Mouse (Mus musculus): Measurements from ENCODE around the gene Nsun3. TPM values are rescaled to one million over a fixed set of nuclear protein-coding genes. Genes with fewer than 3 reads are reported as not detected.

Gene Nsun3
- polyA plus RNA-seq, 1 experiment from 2014 or later: 8.1 TPM

GRCm38 (mm10) chr16:62799839-62800238 is 13.2 kb upstream of the Nsun3 start:
- no peak overlapping the region for H3K27ac ChIP-seq
- 80% methylated on average over 3 of the region's 3 CpGs for WGBS
- H3K4me3 ChIP-seq: no peak overlapping the region
- H3K9ac ChIP-seq: no peak overlapping the region
- H3K4me1 ChIP-seq: no peaks in the 10 kb centered on the region
- no peak overlapping the region for H3K4me2 ChIP-seq
- no peak for ATAC-seq (ENCODE audit: insufficient number of reproducible peaks, low FRiP score, low TSS enrichment, low read depth)
- H3K36me3 ChIP-seq: peaks cover 14% of the 10 kb centered on the region
- H3K27me3 ChIP-seq: no peaks in the 10 kb centered on the region
- no peaks in the 10 kb centered on the region for H3K9me3 ChIP-seq

GRCm38 (mm10) chr16:62799426-62799825 is 12.8 kb upstream of the Nsun3 start:
- H3K27me3 ChIP-seq: no peaks in the 10 kb centered on the region
- H3K9me3 ChIP-seq: no peaks in the 10 kb centered on the region
- peaks cover 14% of the 10 kb centered on the region for H3K36me3 ChIP-seq
- 0 out of 2 replicates have a peak, but pooled peaks have one; percentile 61 for ATAC-seq (ENCODE audit: insufficient number of reproducible peaks, low FRiP score, low TSS enrichment, low read depth)
- no peaks in the 10 kb centered on the region for H3K4me1 ChIP-seq
- WGBS: 75% methylated on average over 4 of the region's 4 CpGs
- H3K27ac ChIP-seq: peak overlapping the region; percentile 12; the same call in 1 of the 2 replicates
- no peak overlapping the region for H3K4me3 ChIP-seq
- no peak overlapping the region for H3K9ac ChIP-seq
- H3K4me2 ChIP-seq: no peak overlapping the region

GRCm38 (mm10) chr16:62798808-62799207 is 12.2 kb upstream of the Nsun3 start:
- 73% methylated on average over 3 of the region's 3 CpGs for WGBS

GRCm38 (mm10) chr16:62796608-62797007 is 10.0 kb upstream of the Nsun3 start:
- ATAC-seq (ENCODE audit: insufficient number of reproducible peaks, low FRiP score, low TSS enrichment, low read depth): no peak
- WGBS: 85% methylated on average over 1 of the region's 1 CpGs

More at GRCm38 (mm10) chr16:62798808-62799207, 12.2 kb upstream of the Nsun3 start:
- no peaks in the 10 kb centered on the region for H3K27me3 ChIP-seq
- H3K9ac ChIP-seq: no peak overlapping the region
- no peak for ATAC-seq (ENCODE audit: insufficient number of reproducible peaks, low FRiP score, low TSS enrichment, low read depth)
- peak overlapping the region; percentile 12; the same call in 1 of the 2 replicates for H3K27ac ChIP-seq
- H3K4me1 ChIP-seq: no peaks in the 10 kb centered on the region
- no peak overlapping the region for H3K4me2 ChIP-seq
- peaks cover 14% of the 10 kb centered on the region for H3K36me3 ChIP-seq
- no peak overlapping the region for H3K4me3 ChIP-seq
- H3K9me3 ChIP-seq: no peaks in the 10 kb centered on the region

GRCm38 (mm10) chr16:62782229-62782628 is 4.4 kb downstream of the Nsun3 start:
- no peaks in the 10 kb centered on the region for H3K9me3 ChIP-seq
- H3K4me3 ChIP-seq: no peak overlapping the region
- H3K9ac ChIP-seq: no peak overlapping the region
- no peaks in the 10 kb centered on the region for H3K27me3 ChIP-seq
- no peak overlapping the region for H3K27ac ChIP-seq
- no peak overlapping the region for H3K4me2 ChIP-seq
- H3K36me3 ChIP-seq: no peaks in the 10 kb centered on the region
- ATAC-seq (ENCODE audit: insufficient number of reproducible peaks, low FRiP score, low TSS enrichment, low read depth): no peak
- 59% methylated on average over 5 of the region's 5 CpGs for WGBS
- H3K4me1 ChIP-seq: 0 out of 2 replicates have a peak, but pooled peaks cover 4% of the 10 kb centered on the region

More at GRCm38 (mm10) chr16:62796608-62797007, 10.0 kb upstream of the Nsun3 start:
- H3K9me3 ChIP-seq: no peaks in the 10 kb centered on the region
- H3K27ac ChIP-seq: no peak overlapping the region
- H3K4me2 ChIP-seq: no peak overlapping the region
- H3K9ac ChIP-seq: no peak overlapping the region
- no peaks in the 10 kb centered on the region for H3K27me3 ChIP-seq
- no peaks in the 10 kb centered on the region for H3K4me1 ChIP-seq
- peaks cover 9% of the 10 kb centered on the region; the same call in 1 of the 2 replicates for H3K36me3 ChIP-seq
- H3K4me3 ChIP-seq: no peak overlapping the region

- Histone ChIP-seq H3K4me2 (no peak overlapping the region), H3K9ac (no peak overlapping the region), H3K36me3 (peaks cover 4% of the 10 kb centered on the region; the same call in 1 of the 2 replicates), H3K27ac (no peak overlapping the region), H3K4me1 (no peaks in the 10 kb centered on the region), H3K27me3 (no peaks in the 10 kb centered on the region), H3K9me3 (no peaks in the 10 kb centered on the region), H3K4me3 (no peak overlapping the region)
- ATAC-seq (ENCODE audit: insufficient number of reproducible peaks, low FRiP score, low TSS enrichment, low read depth): no peak
- WGBS: 26% methylated on average over 10 of the region's 10 CpGs
These were observed 8.3 kb downstream of the Nsun3 start for GRCm38 (mm10) chr16:62778282-62778681.

GRCm38 (mm10) chr16:62776034-62776433 is 10.6 kb downstream of the Nsun3 start:
- H3K9ac ChIP-seq: no peak overlapping the region
- 89% methylated on average over 11 of the region's 11 CpGs for WGBS
- ATAC-seq (ENCODE audit: insufficient number of reproducible peaks, low FRiP score, low TSS enrichment, low read depth): no peak
- no peaks in the 10 kb centered on the region for H3K4me1 ChIP-seq
- no peak overlapping the region for H3K4me3 ChIP-seq
- H3K4me2 ChIP-seq: no peak overlapping the region
- H3K9me3 ChIP-seq: no peaks in the 10 kb centered on the region
- peaks cover 4% of the 10 kb centered on the region; the same call in 1 of the 2 replicates for H3K36me3 ChIP-seq
- no peaks in the 10 kb centered on the region for H3K27me3 ChIP-seq
- no peak overlapping the region for H3K27ac ChIP-seq

GRCm38 (mm10) chr16:62773462-62773861 is 13.2 kb downstream of the Nsun3 start:
- no peak for ATAC-seq (ENCODE audit: insufficient number of reproducible peaks, low FRiP score, low TSS enrichment, low read depth)
- no peak overlapping the region for H3K4me3 ChIP-seq
- H3K9me3 ChIP-seq: no peaks in the 10 kb centered on the region
- no peak overlapping the region for H3K9ac ChIP-seq
- H3K4me2 ChIP-seq: no peak overlapping the region
- no peaks in the 10 kb centered on the region for H3K4me1 ChIP-seq
- 80% methylated on average over 4 of the region's 4 CpGs for WGBS
- H3K27ac ChIP-seq: no peak overlapping the region
- no peaks in the 10 kb centered on the region for H3K27me3 ChIP-seq
- H3K36me3 ChIP-seq: peaks cover 9% of the 10 kb centered on the region; the same call in 1 of the 2 replicates

GRCm38 (mm10) chr16:62758340-62758739 is 28.3 kb downstream of the Nsun3 start:
- Histone ChIP-seq H3K27me3 (no peaks in the 10 kb centered on the region), H3K4me3 (no peak overlapping the region), H3K9me3 (no peaks in the 10 kb centered on the region), H3K4me1 (no peaks in the 10 kb centered on the region), H3K4me2 (no peak overlapping the region), H3K27ac (no peak overlapping the region), H3K36me3 (peaks cover 5% of the 10 kb centered on the region; the same call in 1 of the 2 replicates), H3K9ac (no peak overlapping the region)
- WGBS: 87% methylated on average over 2 of the region's 2 CpGs
- no peak for ATAC-seq (ENCODE audit: insufficient number of reproducible peaks, low FRiP score, low TSS enrichment, low read depth)

GRCm38 (mm10) chr16:62755307-62755706 is 31.3 kb downstream of the Nsun3 start:
- Histone ChIP-seq H3K4me2 (no peak overlapping the region), H3K9ac (no peak overlapping the region), H3K27me3 (no peaks in the 10 kb centered on the region), H3K27ac (no peak overlapping the region), H3K4me1 (no peaks in the 10 kb centered on the region), H3K9me3 (no peaks in the 10 kb centered on the region), H3K36me3 (peaks cover 5% of the 10 kb centered on the region; the same call in 1 of the 2 replicates), H3K4me3 (no peak overlapping the region)
- no peak for ATAC-seq (ENCODE audit: insufficient number of reproducible peaks, low FRiP score, low TSS enrichment, low read depth)
- WGBS: 84% methylated on average over 6 of the region's 6 CpGs

GRCm38 (mm10) chr16:62753597-62753996 is 33.0 kb downstream of the Nsun3 start:
- 90% methylated on average over 1 of the region's 1 CpGs for WGBS
- no peaks in the 10 kb centered on the region for H3K9me3 ChIP-seq
- no peak overlapping the region for H3K27ac ChIP-seq
- no peak overlapping the region for H3K4me3 ChIP-seq
- no peaks in the 10 kb centered on the region for H3K4me1 ChIP-seq
- no peak overlapping the region for H3K9ac ChIP-seq
- H3K36me3 ChIP-seq: peaks cover 4% of the 10 kb centered on the region; the same call in 1 of the 2 replicates
- no peak for ATAC-seq (ENCODE audit: insufficient number of reproducible peaks, low FRiP score, low TSS enrichment, low read depth)
- no peak overlapping the region for H3K4me2 ChIP-seq
- H3K27me3 ChIP-seq: no peaks in the 10 kb centered on the region

- 81% methylated on average over 4 of the region's 4 CpGs for WGBS
- H3K36me3 ChIP-seq: no peaks in the 10 kb centered on the region
- H3K27me3 ChIP-seq: no peaks in the 10 kb centered on the region
- no peaks in the 10 kb centered on the region for H3K4me1 ChIP-seq
- no peak for ATAC-seq (ENCODE audit: insufficient number of reproducible peaks, low FRiP score, low TSS enrichment, low read depth)
- H3K9me3 ChIP-seq: no peaks in the 10 kb centered on the region
- no peak overlapping the region for H3K4me2 ChIP-seq
- no peak overlapping the region for H3K27ac ChIP-seq
- H3K4me3 ChIP-seq: no peak overlapping the region
- H3K9ac ChIP-seq: no peak overlapping the region
These were observed 33.5 kb downstream of the Nsun3 start for GRCm38 (mm10) chr16:62753079-62753478.

- H3K4me3 ChIP-seq: no peak overlapping the region
- no peak for ATAC-seq (ENCODE audit: insufficient number of reproducible peaks, low FRiP score, low TSS enrichment, low read depth)
- H3K4me2 ChIP-seq: no peak overlapping the region
- no peaks in the 10 kb centered on the region for H3K9me3 ChIP-seq
- H3K27ac ChIP-seq: no peak overlapping the region
- H3K9ac ChIP-seq: no peak overlapping the region
- no peaks in the 10 kb centered on the region for H3K36me3 ChIP-seq
- H3K27me3 ChIP-seq: no peaks in the 10 kb centered on the region
- 59% methylated on average over 2 of the region's 2 CpGs for WGBS
- H3K4me1 ChIP-seq: no peaks in the 10 kb centered on the region
These were observed 40.7 kb downstream of the Nsun3 start for GRCm38 (mm10) chr16:62745875-62746274.
